Mouse (Mus musculus): ENCODE results near the gene Itga5. TPM values are rescaled to one million over a fixed set of nuclear protein-coding genes. Genes with fewer than 3 reads are reported as not detected.

Gene Itga5
- total RNA-seq, 1 experiment = 80.8 TPM

GRCm38 (mm10) chr15:103356130-103356529 is 10.4 kb downstream of the Itga5 start:
- Histone ChIP-seq H3K4me1 (ENCODE audit: control insufficient read depth in 2 of 2, insufficient read depth in 2 of 2, low read length in 2 of 2, poor library complexity in 1 of 2) (peaks cover 2 to 6% of the 10 kb centered on the region in 2 experiments), H3K9me3 (ENCODE audit: control insufficient read depth, insufficient read depth, low read depth, low read length) (no peaks in the 10 kb centered on the region), H3K27ac (ENCODE audit: insufficient read depth, low read depth, low read length, poor library complexity, severe bottlenecking) (no peak overlapping the region), H3K4me3 (ENCODE audit: insufficient read depth in 1 of 2, low read depth in 1 of 2, low read length in 2 of 2, poor library complexity in 1 of 2, severe bottlenecking in 1 of 2) (no peak overlapping the region), H3K9ac (ENCODE audit: insufficient read depth, low read depth, low read length, poor library complexity, severe bottlenecking) (no peak overlapping the region), H3K36me3 (ENCODE audit: control insufficient read depth, insufficient read depth, low read length, poor library complexity, severe bottlenecking) (peaks cover 46% of the 10 kb centered on the region)
- DNase-seq (ENCODE audit: low read depth, low spot score) = no peak
- in situ Hi-C loops (cut with MboI; ENCODE audit: low sequenced_read_pairs in 2 of 2, unreplicated experiment in 2 of 2) = no loop called here
- no peak for TF ChIP-seq ZNF384 (IDR thresholded peaks at IDR 0.05; ENCODE audit: low read depth, low read length)
- TF ChIP-seq ZC3H11A (IDR thresholded peaks at IDR 0.05; ENCODE audit: borderline replicate concordance, low read depth, low read length) = no peak
- no peak for TF ChIP-seq MAFK (IDR thresholded peaks at IDR 0.05; ENCODE audit: insufficient read depth, low read depth, low read length)
- TF ChIP-seq CHD2 (IDR thresholded peaks at IDR 0.05; ENCODE audit: low read depth, low read length) = no peak
- TF ChIP-seq HCFC1 (IDR thresholded peaks at IDR 0.05; ENCODE audit: borderline replicate concordance, insufficient read depth, low read length) = no peak

GRCm38 (mm10) chr15:103355420-103355819 is 11.1 kb downstream of the Itga5 start:
- in situ Hi-C loops (cut with MboI; ENCODE audit: low sequenced_read_pairs in 2 of 2, unreplicated experiment in 2 of 2) = no loop called here
- Histone ChIP-seq H3K27ac (ENCODE audit: insufficient read depth, low read depth, low read length, poor library complexity, severe bottlenecking) (no peak overlapping the region), H3K36me3 (ENCODE audit: control insufficient read depth, insufficient read depth, low read length, poor library complexity, severe bottlenecking) (peaks cover 53% of the 10 kb centered on the region), H3K4me1 (ENCODE audit: control insufficient read depth in 2 of 2, insufficient read depth in 2 of 2, low read length in 2 of 2, poor library complexity in 1 of 2) (peaks cover 2 to 6% of the 10 kb centered on the region in 2 experiments), H3K9ac (ENCODE audit: insufficient read depth, low read depth, low read length, poor library complexity, severe bottlenecking) (no peak overlapping the region), H3K4me3 (ENCODE audit: insufficient read depth in 1 of 2, low read depth in 1 of 2, low read length in 2 of 2, poor library complexity in 1 of 2, severe bottlenecking in 1 of 2) (no peak overlapping the region), H3K9me3 (ENCODE audit: control insufficient read depth, insufficient read depth, low read depth, low read length) (no peaks in the 10 kb centered on the region)
- DNase-seq (ENCODE audit: low read depth, low spot score) = no peak
- TF ChIP-seq ZC3H11A (IDR thresholded peaks at IDR 0.05; ENCODE audit: borderline replicate concordance, low read depth, low read length) = no peak
- TF ChIP-seq CHD2 (IDR thresholded peaks at IDR 0.05; ENCODE audit: low read depth, low read length) = no peak
- TF ChIP-seq MAFK (IDR thresholded peaks at IDR 0.05; ENCODE audit: insufficient read depth, low read depth, low read length) = no peak
- no peak for TF ChIP-seq ZNF384 (IDR thresholded peaks at IDR 0.05; ENCODE audit: low read depth, low read length)
- TF ChIP-seq HCFC1 (IDR thresholded peaks at IDR 0.05; ENCODE audit: borderline replicate concordance, insufficient read depth, low read length) = no peak

GRCm38 (mm10) chr15:103354690-103355089 is 11.9 kb downstream of the Itga5 start:
- Histone ChIP-seq H3K4me3 (ENCODE audit: insufficient read depth in 1 of 2, low read depth in 1 of 2, low read length in 2 of 2, poor library complexity in 1 of 2, severe bottlenecking in 1 of 2) (no peak overlapping the region), H3K27ac (ENCODE audit: insufficient read depth, low read depth, low read length, poor library complexity, severe bottlenecking) (no peak overlapping the region), H3K4me1 (ENCODE audit: control insufficient read depth in 2 of 2, insufficient read depth in 2 of 2, low read length in 2 of 2, poor library complexity in 1 of 2) (peaks cover 2 to 6% of the 10 kb centered on the region in 2 experiments), H3K9me3 (ENCODE audit: control insufficient read depth, insufficient read depth, low read depth, low read length) (no peaks in the 10 kb centered on the region), H3K9ac (ENCODE audit: insufficient read depth, low read depth, low read length, poor library complexity, severe bottlenecking) (no peak overlapping the region), H3K36me3 (ENCODE audit: control insufficient read depth, insufficient read depth, low read length, poor library complexity, severe bottlenecking) (peaks cover 61% of the 10 kb centered on the region)
- no peak for DNase-seq (ENCODE audit: low read depth, low spot score)
- TF ChIP-seq CHD2 (IDR thresholded peaks at IDR 0.05; ENCODE audit: low read depth, low read length) = no peak
- no peak for TF ChIP-seq ZNF384 (IDR thresholded peaks at IDR 0.05; ENCODE audit: low read depth, low read length)
- no peak for TF ChIP-seq ZC3H11A (IDR thresholded peaks at IDR 0.05; ENCODE audit: borderline replicate concordance, low read depth, low read length)
- no peak for TF ChIP-seq HCFC1 (IDR thresholded peaks at IDR 0.05; ENCODE audit: borderline replicate concordance, insufficient read depth, low read length)
- no peak for TF ChIP-seq MAFK (IDR thresholded peaks at IDR 0.05; ENCODE audit: insufficient read depth, low read depth, low read length)
- in situ Hi-C loops (cut with MboI; ENCODE audit: low sequenced_read_pairs in 2 of 2, unreplicated experiment in 2 of 2) = no loop called here

- in situ Hi-C loops (cut with MboI; ENCODE audit: low sequenced_read_pairs in 2 of 2, unreplicated experiment in 2 of 2) = no loop called here
- DNase-seq (ENCODE audit: low read depth, low spot score) = no peak
- Histone ChIP-seq H3K36me3 (ENCODE audit: control insufficient read depth, insufficient read depth, low read length, poor library complexity, severe bottlenecking) (peaks cover 65% of the 10 kb centered on the region), H3K9me3 (ENCODE audit: control insufficient read depth, insufficient read depth, low read depth, low read length) (no peaks in the 10 kb centered on the region), H3K9ac (ENCODE audit: insufficient read depth, low read depth, low read length, poor library complexity, severe bottlenecking) (no peak overlapping the region), H3K4me3 (ENCODE audit: insufficient read depth in 1 of 2, low read depth in 1 of 2, low read length in 2 of 2, poor library complexity in 1 of 2, severe bottlenecking in 1 of 2) (no peak overlapping the region), H3K27ac (ENCODE audit: insufficient read depth, low read depth, low read length, poor library complexity, severe bottlenecking) (no peak overlapping the region), H3K4me1 (ENCODE audit: control insufficient read depth in 2 of 2, insufficient read depth in 2 of 2, low read length in 2 of 2, poor library complexity in 1 of 2) (peaks cover 0 to 1% of the 10 kb centered on the region in 2 experiments; a peak in 2 of 4 replicates)
- TF ChIP-seq ZC3H11A (IDR thresholded peaks at IDR 0.05; ENCODE audit: borderline replicate concordance, low read depth, low read length) (no peak), ZNF384 (IDR thresholded peaks at IDR 0.05; ENCODE audit: low read depth, low read length) (no peak), HCFC1 (IDR thresholded peaks at IDR 0.05; ENCODE audit: borderline replicate concordance, insufficient read depth, low read length) (no peak), CHD2 (IDR thresholded peaks at IDR 0.05; ENCODE audit: low read depth, low read length) (no peak), MAFK (IDR thresholded peaks at IDR 0.05; ENCODE audit: insufficient read depth, low read depth, low read length) (no peak)
Observed at GRCm38 (mm10) chr15:103353511-103354256, 12.9 kb downstream of the Itga5 start.
